Mouse (Mus musculus) C2C12 (cell line): ENCODE results near the gene Shc2. TPM values are rescaled to one million over a fixed set of nuclear protein-coding genes. Genes with fewer than 3 reads are reported as not detected.

Source experiments
- H3K27me3 ChIP-seq: one replicate; pipeline ENCODE4 v1.6.1; 2011; ENCODE audit not compliant: control insufficient read depth, insufficient read depth, insufficient read length
- H3K36me3 ChIP-seq: one replicate; pipeline ENCODE4 v1.6.1; 2011; ENCODE audit not compliant: control insufficient read depth, insufficient read depth
- H3K4me3 ChIP-seq: one replicate; pipeline ENCODE4 v1.5.1; 2011; ENCODE audit warnings: mild to moderate bottlenecking, control low read depth; ENCODE audit not compliant: poor library complexity, insufficient read depth, severe bottlenecking
- H3K79me2 ChIP-seq: one replicate; pipeline ENCODE4 v1.6.1; 2011; ENCODE audit not compliant: control insufficient read depth, insufficient read depth
- H3K79me3 ChIP-seq: one replicate; pipeline ENCODE4 v1.6.1; 2011; ENCODE audit warnings: low read depth, control low read depth
- H3ac ChIP-seq: one replicate; pipeline ENCODE3; 2011; ENCODE audit warnings: low read depth; ENCODE audit not compliant: control insufficient read depth, insufficient read length
- CEBPB ChIP-seq: IDR thresholded peaks from one replicate; pipeline ENCODE4 v1.6.1; 2011; ENCODE audit warnings: low read depth, mild to moderate bottlenecking, control low read depth, moderate library complexity
- CTCF ChIP-seq: IDR thresholded peaks from one replicate; pipeline ENCODE4 v1.5.1; 2011; ENCODE audit not compliant: control insufficient read depth, insufficient read depth, insufficient read length
- FOSL1 ChIP-seq: IDR thresholded peaks from one replicate; pipeline ENCODE4 v1.8.0; 2011; ENCODE audit warnings: mild to moderate bottlenecking, low read length; ENCODE audit not compliant: poor library complexity, insufficient read depth, severe bottlenecking
- MAX ChIP-seq: IDR thresholded peaks from one replicate; pipeline ENCODE4 v1.6.1; 2011; ENCODE audit warnings: mild to moderate bottlenecking, control low read depth
- MYOD1 ChIP-seq: IDR thresholded peaks from one replicate; pipeline ENCODE4 v1.6.1; 2011; ENCODE audit warnings: low read depth; ENCODE audit not compliant: control insufficient read depth, insufficient read length
- MYOG ChIP-seq: IDR thresholded peaks from one replicate; pipeline ENCODE4 v1.6.1; 2011; ENCODE audit not compliant: control insufficient read depth, insufficient read length; ENCODE audit errors: extremely low read depth
- USF1 ChIP-seq: IDR thresholded peaks from one replicate; pipeline ENCODE4 v1.6.1; 2011; ENCODE audit warnings: low read depth, mild to moderate bottlenecking, control low read depth, moderate library complexity
- polyA plus RNA-seq: library from polyadenylated mRNA; unstranded; fragments of >200 nt; fragmentation: generic; extraction: Trizol; gene quantifications from one replicate; pipeline ENCODE4 v1.2.1, GENCODE M21; 2012; ENCODE audit warnings: missing spikeins

The Shc2 gene
- polyA plus RNA-seq, 1 experiment = 3.5 TPM

DNA sequence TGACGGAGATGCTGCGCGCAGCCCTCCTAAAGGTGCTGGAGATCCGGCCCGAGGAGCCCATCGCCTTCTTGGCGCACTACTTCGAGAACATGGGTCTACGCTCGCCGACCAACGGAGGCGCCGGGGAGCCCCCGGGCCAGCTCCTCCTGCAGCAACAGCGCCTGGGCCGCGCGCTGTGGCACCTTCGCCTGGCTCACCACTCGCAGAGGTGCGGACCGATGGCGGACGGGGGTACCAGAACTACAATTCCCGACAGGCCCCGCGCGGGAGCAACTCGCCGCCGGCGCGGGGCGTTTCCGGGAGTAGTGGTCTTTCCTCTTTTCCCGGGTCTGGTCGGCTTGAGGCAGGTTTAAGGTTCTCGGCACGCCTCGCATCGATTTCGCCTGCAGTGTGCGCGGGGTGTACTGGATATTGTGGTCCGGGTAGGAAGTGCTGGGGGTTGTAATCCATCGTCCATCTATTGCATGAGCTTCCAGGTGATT, 31.9 kb upstream of the Shc2 start:
- peaks cover 7% of the 10 kb centered on the region for H3K36me3 ChIP-seq
- peaks cover 14% of the 10 kb centered on the region for H3K79me3 ChIP-seq
- peak overlapping the region; percentile 85 for H3ac ChIP-seq
- TF ChIP-seq MAX (no peak), MYOD1 (no peak), MYOG (no peak), FOSL1 (no peak), USF1 (no peak), CEBPB (no peak), CTCF (no peak)
- H3K4me3 ChIP-seq = peak overlapping the region; percentile 92
- H3K27me3 ChIP-seq = peaks cover 16% of the 10 kb centered on the region
- peaks cover 23% of the 10 kb centered on the region for H3K79me2 ChIP-seq

DNA sequence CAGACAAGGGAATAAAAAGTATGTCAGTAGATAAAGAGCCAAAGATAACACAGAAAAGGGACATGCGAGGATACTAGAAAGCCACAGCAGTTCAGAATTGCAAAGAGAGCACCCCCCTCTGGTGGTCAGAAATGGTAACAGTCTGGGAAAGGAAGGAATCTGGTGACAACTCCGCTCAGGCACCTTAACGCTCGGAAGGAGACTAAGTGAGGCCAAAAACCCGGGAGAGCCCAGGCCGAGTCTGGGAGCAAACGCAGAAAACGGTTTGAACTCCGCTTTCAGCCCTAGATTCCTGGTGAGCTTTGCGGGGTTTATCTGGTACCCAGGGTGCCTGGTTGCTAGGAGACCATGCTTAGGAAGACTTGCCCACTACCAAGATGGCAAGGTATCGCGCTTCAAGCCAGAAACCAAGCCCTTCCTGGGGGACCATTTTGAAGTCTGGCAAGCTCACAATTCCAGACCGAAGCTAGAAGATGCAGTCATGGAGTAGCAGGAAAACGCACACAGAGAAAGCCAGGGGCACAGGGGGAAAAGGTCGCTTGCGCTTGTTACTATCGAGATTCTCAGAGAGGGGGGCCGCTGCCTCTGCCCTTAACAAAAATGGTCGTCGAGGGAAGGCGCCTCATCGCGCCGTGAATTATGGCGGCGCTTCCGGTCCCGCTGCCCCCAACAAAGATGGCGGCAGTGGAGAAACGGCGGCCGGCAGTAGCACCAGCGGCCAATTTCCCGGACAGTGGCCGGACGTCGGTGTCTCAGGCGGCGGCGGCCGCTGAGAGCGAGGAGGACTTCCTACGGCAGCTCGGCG, 31.3 kb upstream of the Shc2 start, which contains the start of gene Tpgs1:
Gene Tpgs1, plus strand, starts transcription at position 599 of the 805 bp plus-strand sequence.
- no peak for TF ChIP-seq MYOG
- TF ChIP-seq CEBPB = no peak

DNA sequence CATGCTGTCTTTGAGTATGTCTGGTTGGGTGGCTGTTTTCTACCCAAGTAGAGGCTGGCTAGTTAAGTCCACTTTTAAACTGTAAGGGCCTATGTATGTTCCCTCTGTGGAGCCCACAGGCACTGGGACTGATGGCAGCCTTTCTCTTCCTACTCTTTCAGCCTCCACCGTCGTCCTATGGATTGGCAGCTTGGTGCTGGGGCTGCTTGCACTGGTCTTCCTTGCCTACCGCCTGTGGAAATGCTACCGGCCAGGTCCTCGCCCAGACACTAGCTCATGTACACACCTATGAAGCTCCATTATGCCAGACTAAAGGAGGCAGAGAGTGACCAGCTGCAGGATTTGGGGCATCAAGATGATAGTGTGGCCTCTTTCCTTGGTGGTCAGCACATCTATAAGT, 30.4 kb upstream of the Shc2 start:
- Histone ChIP-seq H3K79me2 (peaks cover 23% of the 10 kb centered on the region), H3K79me3 (peaks cover 14% of the 10 kb centered on the region), H3ac (no peak overlapping the region), H3K27me3 (peaks cover 16% of the 10 kb centered on the region), H3K36me3 (peaks cover 7% of the 10 kb centered on the region), H3K4me3 (no peak overlapping the region)
- TF ChIP-seq CTCF = no peak
- no peak for TF ChIP-seq FOSL1
- no peak for TF ChIP-seq MAX
- no peak for TF ChIP-seq MYOG
- no peak for TF ChIP-seq CEBPB
- no peak for TF ChIP-seq MYOD1
- TF ChIP-seq USF1 = no peak

More for the DNA sequence above, 31.3 kb upstream of the Shc2 start, which contains the start of gene Tpgs1:
- Histone ChIP-seq H3K27me3 (peaks cover 16% of the 10 kb centered on the region), H3K79me3 (peaks cover 14% of the 10 kb centered on the region), H3K4me3 (peak within 1 kb of the TSS; percentile 92), H3K79me2 (peaks cover 23% of the 10 kb centered on the region), H3K36me3 (peaks cover 7% of the 10 kb centered on the region), H3ac (peak within 1 kb of the TSS; percentile 85)

DNA sequence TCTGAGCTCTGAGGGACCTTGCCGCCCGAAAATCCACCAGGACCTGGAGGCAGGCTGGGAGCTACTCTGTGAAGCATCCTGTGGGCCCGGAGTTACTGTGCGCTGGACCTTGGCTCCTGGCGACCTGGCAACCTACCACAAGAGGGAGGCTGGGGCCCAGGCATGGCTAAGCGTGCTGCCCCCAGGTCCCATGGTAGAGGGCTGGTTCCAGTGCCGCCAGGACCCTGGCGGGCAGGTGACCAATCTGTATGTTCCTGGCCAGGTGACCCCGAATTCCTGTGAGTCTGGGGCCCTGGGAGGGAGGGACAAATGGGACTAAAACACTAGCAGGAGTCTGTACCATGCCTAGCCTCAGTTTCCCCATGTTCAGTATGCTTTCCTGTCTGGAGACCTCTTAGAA, 28.8 kb upstream of the Shc2 start:
- H3K79me3 ChIP-seq = peaks cover 14% of the 10 kb centered on the region
- peaks cover 22% of the 10 kb centered on the region for H3K79me2 ChIP-seq
- no peak overlapping the region for H3ac ChIP-seq
- H3K36me3 ChIP-seq = no peaks in the 10 kb centered on the region
- peaks cover 16% of the 10 kb centered on the region for H3K27me3 ChIP-seq
- no peak overlapping the region for H3K4me3 ChIP-seq
- TF ChIP-seq MYOD1 (no peak), FOSL1 (no peak), CTCF (no peak), USF1 (no peak), MYOG (no peak), CEBPB (no peak), MAX (no peak)

DNA sequence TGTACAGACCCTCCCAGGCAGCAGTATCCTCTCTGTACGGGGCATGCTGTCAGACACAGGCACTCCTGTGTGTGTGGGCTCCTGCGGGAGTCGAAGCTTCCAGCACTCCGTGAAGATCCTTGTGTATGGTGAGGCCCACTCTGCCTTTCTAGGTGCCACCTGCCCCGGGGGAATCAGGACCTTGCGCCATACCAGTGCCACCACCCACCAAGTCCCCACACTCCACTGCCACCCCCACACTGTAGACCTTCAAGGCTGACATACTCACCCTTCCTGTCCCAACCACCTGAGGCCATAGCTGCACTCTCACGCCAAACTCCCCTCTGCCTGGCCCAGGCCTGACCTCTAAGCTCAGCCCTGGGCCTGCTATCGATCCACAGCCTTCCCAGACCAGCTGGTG, 27.3 kb upstream of the Shc2 start:
- peaks cover 4% of the 10 kb centered on the region for H3K79me3 ChIP-seq
- TF ChIP-seq MYOD1 = no peak
- TF ChIP-seq FOSL1 = no peak
- TF ChIP-seq MAX = no peak
- no peak for TF ChIP-seq MYOG
- TF ChIP-seq USF1 = no peak
- TF ChIP-seq CEBPB = no peak
- no peak for TF ChIP-seq CTCF

DNA sequence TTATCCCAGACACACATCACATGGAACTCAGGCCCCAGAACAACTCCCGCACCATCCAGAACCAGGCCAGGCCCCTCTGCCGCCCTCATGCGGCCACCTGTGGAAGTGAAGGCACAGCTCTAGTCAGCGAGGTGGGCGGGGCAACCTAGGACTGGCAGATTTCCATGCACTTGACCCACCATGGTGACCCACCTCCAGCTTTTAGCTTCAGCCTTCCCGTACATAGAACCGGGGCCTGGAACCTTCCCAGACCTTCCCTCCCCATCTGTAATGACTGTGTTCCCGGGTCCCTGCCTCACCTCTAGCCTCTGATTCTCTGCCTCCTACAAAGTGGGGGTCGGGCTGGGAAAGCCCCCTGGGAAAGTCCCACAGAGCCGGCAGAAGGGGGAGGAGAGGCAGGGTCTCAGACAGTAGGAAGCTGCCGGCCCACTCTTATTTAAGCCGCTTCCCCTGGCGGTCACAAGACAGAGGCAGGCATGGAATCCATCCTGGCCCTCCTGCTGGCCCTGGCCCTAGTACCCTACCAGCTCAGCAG, 26.5 kb upstream of the Shc2 start, which contains the start of gene Madcam1:
Gene Madcam1, plus strand, starts transcription at position 429 of the 535 bp plus-strand sequence.
- H3K4me3 ChIP-seq = no peak within 1 kb of the TSS
- H3K79me2 ChIP-seq = no peaks in the 10 kb centered on the region

More for the DNA sequence above, 27.3 kb upstream of the Shc2 start:
- Histone ChIP-seq H3K4me3 (no peak overlapping the region), H3K27me3 (peaks cover 16% of the 10 kb centered on the region), H3ac (no peak overlapping the region), H3K79me2 (peaks cover 7% of the 10 kb centered on the region), H3K36me3 (no peaks in the 10 kb centered on the region)

More for the DNA sequence above, 26.5 kb upstream of the Shc2 start, which contains the start of gene Madcam1:
- H3ac ChIP-seq = no peak within 1 kb of the TSS
- no peaks in the 10 kb centered on the region for H3K36me3 ChIP-seq
- H3K27me3 ChIP-seq = peaks cover 16% of the 10 kb centered on the region
- TF ChIP-seq CTCF = peak; percentile 80
- TF ChIP-seq MYOG = no peak
- H3K79me3 ChIP-seq = no peaks in the 10 kb centered on the region
